Mouse (Mus musculus): ENCODE measurements around the gene Tbc1d17.

DNA sequence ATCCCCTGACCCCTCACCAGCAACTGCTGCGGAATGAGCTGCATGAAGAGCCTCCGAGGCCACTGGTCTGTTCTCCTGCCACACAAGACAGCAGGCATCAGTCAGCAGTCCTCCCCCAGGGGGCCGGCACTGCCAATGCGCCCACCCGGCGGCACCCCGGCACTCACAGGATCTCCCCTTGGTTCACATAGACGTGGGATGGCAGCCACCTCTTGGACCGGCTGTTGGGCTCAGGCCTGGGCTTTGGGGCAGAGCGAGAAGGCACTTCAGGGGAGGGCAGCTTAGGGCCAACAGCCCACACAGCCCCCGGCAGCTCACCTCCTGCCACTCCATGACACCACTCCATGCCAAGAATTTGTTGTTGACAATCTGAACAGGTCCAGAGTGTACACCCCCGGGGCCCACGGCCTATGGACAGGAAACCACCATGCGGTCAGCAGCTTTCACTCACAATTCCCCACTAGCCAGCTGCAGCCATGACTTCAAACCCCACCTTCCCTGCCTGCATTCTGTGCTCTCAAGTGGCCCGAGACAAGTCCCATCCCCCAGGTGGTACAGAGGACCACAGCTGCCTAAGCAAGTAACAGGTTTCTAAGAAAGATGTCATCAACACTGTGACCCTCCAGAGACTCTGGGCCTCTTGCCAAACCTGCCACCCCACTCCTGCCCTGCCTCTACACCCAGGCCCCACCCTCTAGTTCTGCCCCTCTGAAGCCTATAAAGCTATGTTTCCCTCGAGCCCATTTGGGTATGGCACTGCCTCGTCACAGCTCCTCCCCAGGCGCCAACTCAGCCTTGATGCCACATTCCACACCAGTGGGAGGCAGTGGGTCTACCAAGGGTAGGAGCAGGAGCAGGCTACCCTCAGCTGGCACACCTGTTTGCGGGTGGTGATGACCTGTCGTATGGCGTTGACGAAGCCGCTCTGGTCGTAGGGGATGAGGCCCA lies 16.0 kb upstream of the Tbc1d17 start:
- TF ChIP-seq CTCF (IDR thresholded peaks at IDR 0.05; ENCODE audit: borderline replicate concordance, control insufficient read depth, extremely low read depth, insufficient read depth, low read length, poor library complexity) = no peak
- TF ChIP-seq POLR2A (IDR thresholded peaks at IDR 0.05; ENCODE audit: control insufficient read depth, extremely low read depth, insufficient read depth, low read length, poor library complexity) = no peak
